Mouse (Mus musculus) embryonic fibroblast, embryonic 13.5 days (primary cell): Measurements from ENCODE around the gene Krt33b. TPM values are rescaled to one million over a fixed set of nuclear protein-coding genes. Genes with fewer than 3 reads are reported as not detected.

Experiments
- H3K27ac ChIP-seq: 2 replicates; pipeline ENCODE4 v1.5.1; 2012; ENCODE audit warnings: low read length, control low read depth, inconsistent platforms; ENCODE audit not compliant: insufficient read depth
- H3K4me1 ChIP-seq: 2 replicates; pipeline ENCODE4 v1.6.1; 2011; ENCODE audit warnings: low read length; ENCODE audit not compliant: control insufficient read depth, insufficient read depth
- H3K4me3 ChIP-seq: 2 replicates; pipeline ENCODE4 v1.5.1; 2011; ENCODE audit warnings: mild to moderate bottlenecking, control low read depth, low read length; ENCODE audit not compliant: insufficient read depth
- CTCF ChIP-seq: IDR thresholded peaks from 2 replicates; pipeline ENCODE4 v1.5.1; 2011; ENCODE audit warnings: mild to moderate bottlenecking, control low read depth, low read length, moderate library complexity, borderline replicate concordance; ENCODE audit not compliant: insufficient read depth
- polyA plus RNA-seq: library from polyadenylated mRNA; stranded (reverse); fragments of >200 nt; gene quantifications from 2 replicates; pipeline ENCODE4 v1.2.4, GENCODE M21; 2011; ENCODE audit warnings: low read depth; ENCODE audit not compliant: missing spikeins, insufficient read length

Krt33b gene
- polyA plus RNA-seq, 1 experiment = not detected

- Histone ChIP-seq H3K4me1 (no peaks in the 10 kb centered on the region), H3K27ac (no peak within 1 kb of the TSS), H3K4me3 (no peak within 1 kb of the TSS)
- no peak for TF ChIP-seq CTCF
These were observed 50.7 kb downstream of the Krt33b start, which contains the start of gene Krtap29-1 for GRCm38 (mm10) chr11:99978953-99979352. TSS of gene Krtap29-1 (minus strand) at chr11:99979053.

Other genes with a start within 250 kb of the Krt33b start
- gene Krtap4-8, start 249.2 kb downstream of the Krt33b start, polyA plus RNA-seq = not detected in 2 replicates
- gene Krtap4-9, start 244.7 kb downstream of the Krt33b start, polyA plus RNA-seq = not detected in 2 replicates
- not detected in 2 replicates for gene Gm11596, start 236.4 kb downstream of the Krt33b start, polyA plus RNA-seq
- not detected in 2 replicates for gene Gm11569, start 230.9 kb downstream of the Krt33b start, polyA plus RNA-seq
- not detected in 2 replicates for gene Gm11554, start 225.4 kb downstream of the Krt33b start, polyA plus RNA-seq
- gene Krtap4-13, start 220.0 kb downstream of the Krt33b start, polyA plus RNA-seq = not detected in 2 replicates
- not detected in 2 replicates for gene Gm11564, start 214.2 kb downstream of the Krt33b start, polyA plus RNA-seq
- not detected in 2 replicates for gene 2300003K06Rik, start 191.8 kb downstream of the Krt33b start, polyA plus RNA-seq
- gene Krtap4-16, start 178.3 kb downstream of the Krt33b start, polyA plus RNA-seq = not detected in 2 replicates
- gene Gm11568, start 172.0 kb downstream of the Krt33b start, polyA plus RNA-seq = not detected in 2 replicates
- not detected in 2 replicates for gene Gm11559, start 165.4 kb downstream of the Krt33b start, polyA plus RNA-seq
- not detected in 2 replicates for gene Krtap9-1, start 156.5 kb downstream of the Krt33b start, polyA plus RNA-seq
- not detected in 2 replicates for gene Gm11567, start 150.7 kb downstream of the Krt33b start, polyA plus RNA-seq
- not detected in 2 replicates for gene Krtap31-1, start 121.9 kb downstream of the Krt33b start, polyA plus RNA-seq
- not detected in 2 replicates for gene Gm11565, start 115.1 kb downstream of the Krt33b start, polyA plus RNA-seq
- gene Krtap31-2, start 93.6 kb downstream of the Krt33b start, polyA plus RNA-seq = not detected in 2 replicates
- not detected in 2 replicates for gene Krtap9-5, start 81.4 kb downstream of the Krt33b start, polyA plus RNA-seq
- gene Krtap29-1, start 50.8 kb downstream of the Krt33b start, polyA plus RNA-seq = not detected in 2 replicates
- gene Krtap16-1, start 43.3 kb downstream of the Krt33b start, polyA plus RNA-seq = not detected in 2 replicates
- gene Krtap17-1, start 35.9 kb downstream of the Krt33b start, polyA plus RNA-seq = not detected in 2 replicates
- not detected in 2 replicates for gene Krt33a, start 13.7 kb downstream of the Krt33b start, polyA plus RNA-seq
- not detected in 2 replicates for gene Krt34, start 11.7 kb upstream of the Krt33b start, polyA plus RNA-seq
- not detected in 2 replicates for gene Krt31, start 20.7 kb upstream of the Krt33b start, polyA plus RNA-seq
- not detected in 2 replicates for gene Krt32, start 58.4 kb upstream of the Krt33b start, polyA plus RNA-seq
- not detected in 2 replicates for gene Krt35, start 66.4 kb upstream of the Krt33b start, polyA plus RNA-seq
- gene Krt36, start 75.8 kb upstream of the Krt33b start, polyA plus RNA-seq = not detected in 2 replicates
- gene Krt13, start 91.7 kb upstream of the Krt33b start, polyA plus RNA-seq = not detected in 2 replicates
- not detected in 2 replicates for gene Krt15, start 106.1 kb upstream of the Krt33b start, polyA plus RNA-seq
- gene Krt19, start 118.8 kb upstream of the Krt33b start, polyA plus RNA-seq = 4.7 and 10.8 TPM in 2 replicates
- not detected in 2 replicates for gene Krt9, start 163.4 kb upstream of the Krt33b start, polyA plus RNA-seq
- gene Krt14, start 177.7 kb upstream of the Krt33b start, polyA plus RNA-seq = not detected in 2 replicates
- not detected in 2 replicates for gene Krt16, start 219.0 kb upstream of the Krt33b start, polyA plus RNA-seq
- gene Krt17, start 231.2 kb upstream of the Krt33b start, polyA plus RNA-seq = not detected in 2 replicates
- not detected in 2 replicates for gene Krt42, start 240.0 kb upstream of the Krt33b start, polyA plus RNA-seq